Mouse (Mus musculus): ENCODE results near the gene Adam19. TPM values are rescaled to one million over a fixed set of nuclear protein-coding genes. Genes with fewer than 3 reads are reported as not detected.
"Not testable (repeated sequence)": the region's sequence is repeated elsewhere in the genome, so short reads cannot be mapped to it uniquely, and the experiment has no call there.

Gene Adam19
- polyA plus RNA-seq, 1 experiment = 7.8 TPM

GRCm38 (mm10) chr11:46053457-46053856 is 2.3 kb upstream of the Adam19 start:
- WGBS = 91% methylated on average over 3 of the region's 3 CpGs
- DNase-seq (ENCODE audit: low read depth, low spot score) = not testable (repeated sequence)

GRCm38 (mm10) chr11:46054311-46054710 is 1.5 kb upstream of the Adam19 start:
- DNase-seq (ENCODE audit: low read depth, low spot score) = no peak
- 55% methylated on average over 5 of the region's 5 CpGs for WGBS

GRCm38 (mm10) chr11:46054911-46055895 is 589 bp upstream of the Adam19 start:
- WGBS = 21% methylated on average over 13 of the region's 13 CpGs
- DNase-seq (ENCODE audit: low read depth, low spot score) = no peak

GRCm38 (mm10) chr11:46056770-46057411 is 1.1 kb downstream of the Adam19 start:
- 3% methylated on average over 25 of the region's 25 CpGs for WGBS
- no peak for DNase-seq (ENCODE audit: low read depth, low spot score)

GRCm38 (mm10) chr11:46058011-46058410 is 2.2 kb downstream of the Adam19 start:
- WGBS = 10% methylated on average over 9 of the region's 9 CpGs
- DNase-seq (ENCODE audit: low read depth, low spot score) = no peak

- no peak for DNase-seq (ENCODE audit: low read depth, low spot score)
- WGBS = 87% methylated on average over 4 of the region's 4 CpGs
These were observed 3.1 kb downstream of the Adam19 start for GRCm38 (mm10) chr11:46058916-46059315.

DNA sequence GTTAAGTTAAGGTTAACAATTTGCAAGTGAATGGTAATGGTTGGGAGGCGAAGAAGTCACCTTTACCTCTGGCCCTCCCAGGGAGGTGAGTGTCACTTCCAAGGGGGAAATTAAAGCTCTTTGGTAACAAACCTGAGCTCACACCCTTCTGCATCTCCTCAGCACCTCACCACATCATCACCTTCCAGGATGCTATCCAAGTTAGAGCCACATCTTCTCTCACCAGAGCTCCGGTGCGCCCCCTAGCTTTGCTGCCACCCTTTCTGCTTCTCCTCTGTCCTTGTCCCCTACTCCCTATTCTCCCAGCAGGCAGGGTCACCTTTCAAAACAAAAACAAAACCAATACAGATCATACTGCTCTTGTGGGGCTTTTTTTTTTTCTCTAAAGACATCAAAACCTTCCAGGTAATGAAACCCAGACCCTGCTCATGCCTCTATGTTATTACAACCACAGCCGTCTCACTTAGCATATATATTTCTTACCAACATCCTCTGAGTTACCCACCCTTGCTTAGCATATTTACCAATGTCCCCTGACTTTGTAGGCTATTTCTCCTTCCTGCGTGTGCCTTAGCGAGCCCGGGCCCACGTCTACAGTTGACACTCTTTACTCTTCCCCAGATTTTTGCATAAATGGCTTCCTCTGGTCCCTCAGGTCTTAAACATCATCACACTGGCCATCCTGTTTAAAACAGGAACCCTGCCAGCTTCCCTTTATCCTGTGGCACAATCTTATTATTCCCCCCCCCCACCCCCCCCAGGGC is 4.3 kb downstream of the Adam19 start:
- 60% methylated on average over 8 of the region's 8 CpGs for WGBS
- no peak for DNase-seq (ENCODE audit: low read depth, low spot score)

- DNase-seq (ENCODE audit: low read depth, low spot score) = no peak
- WGBS = 56% methylated on average over 5 of the region's 5 CpGs
These were observed 4.8 kb downstream of the Adam19 start for GRCm38 (mm10) chr11:46060651-46061020.

DNA sequence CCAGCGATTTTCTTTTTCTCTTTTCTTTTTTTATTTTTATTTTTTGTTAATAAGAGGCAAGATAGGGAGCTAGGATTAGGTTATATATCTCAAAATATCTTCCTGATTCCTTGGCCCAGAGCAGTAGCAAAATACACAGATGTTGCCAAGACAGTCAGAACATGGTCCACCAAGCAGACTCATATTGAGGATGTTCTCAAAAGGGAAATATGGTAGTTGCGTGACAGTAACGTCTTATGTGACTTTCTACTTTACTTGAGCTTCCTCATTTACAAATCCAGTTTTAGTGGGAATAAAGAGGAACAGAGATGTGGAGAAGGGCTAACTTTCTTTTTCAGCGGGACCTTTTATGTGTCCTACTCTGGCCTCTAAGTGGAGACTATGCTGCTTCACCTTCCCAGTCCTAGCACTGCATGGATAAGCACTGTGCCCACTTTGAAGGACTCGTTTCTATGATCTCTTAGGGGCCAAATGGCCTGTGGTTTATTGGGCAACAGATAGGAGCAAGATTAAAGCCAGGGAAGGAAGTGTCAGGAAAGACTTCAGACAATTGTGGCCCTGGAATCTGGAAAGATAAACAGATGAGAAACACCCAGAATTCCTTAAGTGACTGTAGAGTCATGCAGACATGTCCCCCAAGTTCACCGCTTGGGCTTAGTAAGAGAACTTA is 6.1 kb downstream of the Adam19 start:
- 40% methylated on average over 6 of the region's 6 CpGs for WGBS
- DNase-seq (ENCODE audit: low read depth, low spot score) = no peak

GRCm38 (mm10) chr11:46062569-46062968 is 6.8 kb downstream of the Adam19 start:
- 58% methylated on average over 4 of the region's 4 CpGs for WGBS
- DNase-seq (ENCODE audit: low read depth, low spot score) = no peak

GRCm38 (mm10) chr11:46062993-46063731 is 7.4 kb downstream of the Adam19 start:
- DNase-seq (ENCODE audit: low read depth, low spot score) = no peak
- 46% methylated on average over 9 of the region's 9 CpGs for WGBS

DNA sequence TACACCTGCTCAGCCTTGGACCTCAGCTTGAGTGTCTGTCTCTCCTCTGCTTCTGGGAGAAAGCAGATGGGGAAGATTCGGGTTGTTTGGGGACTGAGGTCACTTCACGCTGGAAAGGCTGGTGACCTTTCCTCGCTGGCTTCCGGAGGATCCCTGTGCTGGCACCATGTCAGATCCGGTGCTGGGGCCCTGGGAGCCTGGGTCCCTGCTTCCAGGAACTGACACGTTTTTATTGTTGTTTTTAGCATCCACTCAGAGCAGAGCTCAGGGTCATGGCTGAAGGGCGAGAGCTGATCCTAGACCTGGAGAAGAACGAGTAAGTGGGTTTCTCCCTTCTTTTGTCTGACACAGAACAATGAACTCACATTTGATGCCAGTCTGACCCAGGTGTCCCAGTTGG is 9.0 kb downstream of the Adam19 start:
- 59% methylated on average over 8 of the region's 8 CpGs for WGBS

GRCm38 (mm10) chr11:46065201-46066011 is 9.6 kb downstream of the Adam19 start:
- WGBS = 54% methylated on average over 21 of the region's 21 CpGs
- no peak for DNase-seq (ENCODE audit: low read depth, low spot score)

More for the DNA sequence above, 9.0 kb downstream of the Adam19 start:
- no peak for DNase-seq (ENCODE audit: low read depth, low spot score)

DNA sequence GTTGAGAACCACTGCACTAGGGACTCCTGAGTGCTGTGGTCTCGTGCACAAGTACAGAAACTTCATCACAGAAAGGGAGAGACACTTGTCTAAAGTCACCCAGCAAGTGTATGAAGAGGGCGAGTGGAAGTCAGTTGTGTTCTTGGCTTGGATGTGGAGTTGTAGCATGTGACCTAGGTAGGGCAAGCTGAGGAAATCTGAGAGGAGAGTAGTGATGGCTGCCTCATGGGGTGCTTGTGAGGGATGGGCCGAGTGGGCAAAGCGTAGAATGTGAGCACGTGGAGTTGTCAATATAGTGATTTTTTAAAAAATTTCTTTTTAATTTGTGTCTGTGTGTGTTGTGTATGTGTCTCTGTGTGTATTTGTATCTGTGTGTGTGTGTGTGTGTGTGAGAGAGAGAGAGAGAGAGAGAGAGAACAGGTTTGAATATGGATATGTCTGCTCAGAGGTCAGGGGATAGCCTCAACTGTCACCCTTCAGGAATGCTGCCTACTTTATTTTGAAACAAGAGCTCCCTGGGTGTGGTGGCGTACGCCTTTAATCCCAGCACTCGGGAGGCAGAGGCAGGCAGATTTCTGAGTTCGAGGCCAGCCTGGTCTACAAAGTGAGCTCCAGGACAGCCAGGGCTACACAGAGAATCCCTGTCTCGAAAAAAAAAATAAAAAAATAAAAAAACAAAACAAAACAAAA is 11.7 kb downstream of the Adam19 start:
- no peak for DNase-seq (ENCODE audit: low read depth, low spot score)
- whole genome bisulfite sequencing = 79% methylated on average over 10 of the region's 10 CpGs

- 46% methylated on average over 12 of the region's 12 CpGs for WGBS
These were observed 13.1 kb downstream of the Adam19 start for GRCm38 (mm10) chr11:46068756-46069407.

DNA sequence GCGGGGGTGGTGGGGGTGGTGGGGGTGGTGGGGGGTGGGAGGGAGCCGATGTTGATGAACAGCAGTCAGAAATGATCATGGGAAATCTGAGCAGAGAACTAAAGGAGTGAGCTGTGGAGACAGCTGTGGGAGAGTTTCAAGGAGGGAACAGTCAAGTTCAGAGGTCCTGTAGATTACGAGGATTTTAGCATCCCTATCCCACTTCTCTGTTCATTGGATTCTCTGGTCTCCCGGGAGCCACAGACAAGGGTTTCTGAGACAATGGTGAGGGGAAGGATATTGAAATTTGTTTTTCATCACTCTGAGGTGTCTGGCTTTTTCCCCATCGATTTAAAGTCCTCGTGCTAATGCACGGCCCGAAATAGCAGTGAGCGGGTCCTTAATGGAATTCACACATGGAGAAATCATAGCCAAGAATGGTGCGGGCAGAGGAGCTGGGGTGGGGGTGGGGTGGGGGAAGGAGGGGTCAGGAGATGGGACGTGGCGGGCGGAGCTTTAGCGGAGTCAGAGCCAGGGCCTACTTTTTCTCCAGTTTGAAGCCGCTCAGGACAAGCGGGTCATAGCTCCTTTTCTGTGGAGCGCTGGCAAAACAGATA is 13.7 kb downstream of the Adam19 start:
- DNase-seq (ENCODE audit: low read depth, low spot score) = no peak
- WGBS = 65% methylated on average over 17 of the region's 17 CpGs

More at GRCm38 (mm10) chr11:46068756-46069407, 13.1 kb downstream of the Adam19 start:
- DNase-seq (ENCODE audit: low read depth, low spot score) = no peak

GRCm38 (mm10) chr11:46070161-46070560 is 14.4 kb downstream of the Adam19 start:
- DNase-seq (ENCODE audit: low read depth, low spot score) = no peak
- WGBS = 80% methylated on average over 4 of the region's 4 CpGs

All from large intestine, adult 2 months (tissue).